Mouse (Mus musculus) ES-Bruce4 (cell line): ENCODE measurements around the gene Urb1.

ENCODE experiments used
- CTCF ChIP-seq: IDR thresholded peaks from one replicate; pipeline ENCODE4 v1.8.1; 2011; ENCODE audit warnings: low read depth, low read length
- POLR2A ChIP-seq: IDR thresholded peaks from one replicate; pipeline ENCODE4 v1.8.1; 2011; ENCODE audit warnings: low read length; ENCODE audit not compliant: insufficient read depth

- TF ChIP-seq CTCF (no peak), POLR2A (no peak)
Observed at GRCm38 (mm10) chr16:90831676-90832075, 21.5 kb upstream of the Urb1 start.
